Mouse (Mus musculus): ENCODE data around the gene Btg1-ps2. TPM values are rescaled to one million over a fixed set of nuclear protein-coding genes. Genes with fewer than 3 reads are reported as not detected.
"Not testable (repeated sequence)": the region's sequence is repeated elsewhere in the genome, so short reads cannot be mapped to it uniquely, and the experiment has no call there.

Gene Btg1-ps2
- polyA plus RNA-seq (2016; fragmentation: Nextera tagmentation; extraction: Ambion mirVana) = not detected in 2 replicates

GRCm38 (mm10) chrX:38043014-38043413 is at the start of gene Btg1-ps2:
TSS of gene Btg1-ps2 (minus strand) at chrX:38043114.
- not testable (repeated sequence) for H3K9me3 ChIP-seq (replicated peaks); H3K36me3 ChIP-seq; H3K27ac ChIP-seq; H3K4me2 ChIP-seq (replicated peaks); H3K27me3 ChIP-seq; H3K4me1 ChIP-seq; H3K4me3 ChIP-seq; H3K9ac ChIP-seq; ATAC-seq (ENCODE audit: low FRiP score)

DNA sequence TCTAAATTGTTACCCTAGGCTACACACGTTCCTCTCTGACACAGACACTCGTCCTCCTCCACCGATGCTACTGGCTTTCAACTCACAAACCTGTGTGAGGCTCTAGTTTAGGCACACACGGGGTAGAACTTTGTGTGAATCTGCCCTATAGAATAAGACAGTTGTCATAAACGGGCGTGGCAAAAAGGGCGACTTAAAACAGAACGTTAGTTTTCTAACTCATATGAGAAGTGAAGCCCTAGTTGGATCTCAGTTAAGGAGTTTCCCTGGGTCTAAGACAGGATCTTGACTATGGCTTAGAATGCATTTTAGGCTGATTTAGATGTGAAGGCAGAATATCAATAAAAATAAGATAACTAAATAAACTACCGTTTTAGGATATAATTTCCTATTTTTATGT is 42.1 kb upstream of the Btg1-ps2 start, which contains the start of gene Rhox11:
TSS of gene Rhox11 (minus strand) at position 101 of the 400 bp plus-strand sequence.
- Histone ChIP-seq H3K36me3 (no peaks in the 10 kb centered on the region), H3K4me3 (no peak within 1 kb of the TSS), H3K4me2 (replicated peaks) (no peak within 1 kb of the TSS), H3K27ac (no peak within 1 kb of the TSS), H3K27me3 (no peaks in the 10 kb centered on the region), H3K9ac (no peak within 1 kb of the TSS), H3K4me1 (no peaks in the 10 kb centered on the region), H3K9me3 (replicated peaks) (no peaks in the 10 kb centered on the region)
- ATAC-seq (ENCODE audit: low FRiP score) = no peak
- 86% methylated on average over 9 of the region's 9 CpGs for whole genome bisulfite sequencing

- no peaks in the 10 kb centered on the region for H3K27me3 ChIP-seq
Measured at GRCm38 (mm10) chrX:38084226-38084625, 41.3 kb upstream of the Btg1-ps2 start.

DNA sequence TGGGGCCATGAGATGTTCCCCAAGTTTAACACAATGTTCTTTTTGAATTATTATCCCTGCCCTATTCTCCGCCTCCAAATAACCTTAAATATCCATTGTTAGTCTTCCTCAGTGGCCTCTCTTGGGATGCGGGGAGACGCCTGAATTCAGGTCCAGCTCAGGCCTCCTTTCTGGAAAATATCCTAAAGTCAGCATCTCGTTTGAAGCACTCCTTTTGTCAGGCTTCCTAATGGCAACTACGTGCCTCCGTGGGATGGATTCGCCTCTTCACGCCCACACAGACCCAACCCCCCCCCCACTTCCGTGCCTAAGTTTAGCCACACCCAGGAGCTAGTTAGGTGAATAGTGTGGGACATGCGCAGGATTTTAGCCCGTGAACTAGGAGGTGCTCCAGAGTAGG is 23.3 kb upstream of the Btg1-ps2 start, which contains the start of gene Rhox10:
TSS of gene Rhox10 (plus strand) at position 301 of the 400 bp plus-strand sequence.
- Histone ChIP-seq H3K9me3 (replicated peaks) (no peaks in the 10 kb centered on the region), H3K27me3 (no peaks in the 10 kb centered on the region), H3K27ac (no peak within 1 kb of the TSS), H3K4me3 (no peak within 1 kb of the TSS), H3K4me1 (no peaks in the 10 kb centered on the region), H3K36me3 (no peaks in the 10 kb centered on the region), H3K9ac (no peak within 1 kb of the TSS), H3K4me2 (replicated peaks) (no peak within 1 kb of the TSS)
- no peak for ATAC-seq (ENCODE audit: low FRiP score)
- 88% methylated on average over 11 of the region's 11 CpGs for WGBS

More at GRCm38 (mm10) chrX:38084226-38084625, 41.3 kb upstream of the Btg1-ps2 start:
- no peak overlapping the region for H3K9ac ChIP-seq
- 21% methylated on average over 12 of the region's 12 CpGs for WGBS
- H3K9me3 ChIP-seq (replicated peaks) = no peaks in the 10 kb centered on the region
- no peak for ATAC-seq (ENCODE audit: low FRiP score)
- H3K36me3 ChIP-seq = no peaks in the 10 kb centered on the region
- H3K27ac ChIP-seq = no peak overlapping the region
- H3K4me1 ChIP-seq = no peaks in the 10 kb centered on the region
- no peak overlapping the region for H3K4me3 ChIP-seq
- H3K4me2 ChIP-seq (replicated peaks) = no peak overlapping the region

GRCm38 (mm10) chrX:38061544-38061943 is 18.6 kb upstream of the Btg1-ps2 start:
- no peak overlapping the region for H3K4me2 ChIP-seq (replicated peaks)
- ATAC-seq (ENCODE audit: low FRiP score) = no peak
- H3K4me1 ChIP-seq = no peaks in the 10 kb centered on the region
- H3K36me3 ChIP-seq = no peaks in the 10 kb centered on the region
- WGBS = 5% methylated on average over 1 of the region's 1 CpGs
- H3K9ac ChIP-seq = no peak overlapping the region
- H3K27me3 ChIP-seq = no peaks in the 10 kb centered on the region
- H3K4me3 ChIP-seq = no peak overlapping the region
- H3K27ac ChIP-seq = no peak overlapping the region
- H3K9me3 ChIP-seq (replicated peaks) = no peaks in the 10 kb centered on the region

DNA sequence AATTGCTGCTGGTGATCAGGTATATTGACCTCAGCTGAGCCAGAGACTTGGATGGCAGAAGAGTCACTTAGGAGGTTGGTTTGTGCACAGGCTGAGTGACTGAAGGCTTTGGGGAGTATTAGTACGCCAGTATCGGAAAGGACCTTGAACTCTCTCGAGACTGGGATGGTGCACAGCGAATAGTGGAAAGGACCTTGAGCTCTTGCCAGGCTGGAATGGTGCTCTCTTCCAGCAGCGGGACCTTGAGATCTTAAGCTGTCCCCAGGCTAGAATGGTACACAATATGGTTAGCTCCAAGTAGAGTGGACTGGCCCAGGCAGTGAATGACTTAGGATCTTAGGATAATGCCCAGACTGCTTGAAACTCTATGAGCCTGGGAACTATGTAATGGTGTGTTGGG is 3.2 kb downstream of the Btg1-ps2 start:
- no peak for ATAC-seq (ENCODE audit: low FRiP score)
- no peak overlapping the region for H3K4me2 ChIP-seq (replicated peaks)
- H3K27ac ChIP-seq = no peak overlapping the region
- no peaks in the 10 kb centered on the region for H3K4me1 ChIP-seq
- H3K9ac ChIP-seq = no peak overlapping the region
- no peaks in the 10 kb centered on the region for H3K27me3 ChIP-seq
- 95% methylated on average over 5 of the region's 5 CpGs for whole genome bisulfite sequencing
- no peaks in the 10 kb centered on the region for H3K9me3 ChIP-seq (replicated peaks)
- H3K36me3 ChIP-seq = no peaks in the 10 kb centered on the region
- no peak overlapping the region for H3K4me3 ChIP-seq

GRCm38 (mm10) chrX:38033841-38034240 is 9.1 kb downstream of the Btg1-ps2 start:
- no peak overlapping the region for H3K9ac ChIP-seq
- H3K4me2 ChIP-seq (replicated peaks) = no peak overlapping the region
- no peak for ATAC-seq (ENCODE audit: low FRiP score)
- no peaks in the 10 kb centered on the region for H3K36me3 ChIP-seq
- no peaks in the 10 kb centered on the region for H3K9me3 ChIP-seq (replicated peaks)
- no peak overlapping the region for H3K4me3 ChIP-seq
- H3K27me3 ChIP-seq = no peaks in the 10 kb centered on the region
- 75% methylated on average over 2 of the region's 2 CpGs for WGBS
- H3K27ac ChIP-seq = no peak overlapping the region
- no peaks in the 10 kb centered on the region for H3K4me1 ChIP-seq

DNA sequence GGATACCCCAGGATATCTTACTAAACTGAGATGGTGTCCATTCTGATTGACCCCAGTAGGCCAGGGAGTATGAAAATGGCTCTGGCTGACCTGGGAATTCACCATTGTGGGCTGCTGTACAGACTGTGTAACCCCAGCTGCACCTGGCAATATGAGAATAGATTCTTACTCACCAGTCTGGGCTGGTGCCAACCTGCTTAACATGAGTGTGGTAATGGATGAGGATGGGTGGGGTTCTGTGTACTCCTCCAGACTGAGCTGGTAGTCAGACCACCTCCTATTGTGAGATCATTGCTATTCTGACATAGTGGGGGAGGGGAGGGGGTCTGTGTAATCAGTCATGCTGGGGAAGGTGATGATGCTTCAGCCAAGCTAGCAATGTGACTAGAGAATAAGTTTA is 24.3 kb downstream of the Btg1-ps2 start, which contains the start of gene Btg1-ps1:
TSS of gene Btg1-ps1 (minus strand) at position 219 of the 400 bp plus-strand sequence.
- H3K9ac ChIP-seq; H3K9me3 ChIP-seq (replicated peaks); H3K4me1 ChIP-seq; H3K27me3 ChIP-seq; ATAC-seq (ENCODE audit: low FRiP score); H3K4me2 ChIP-seq (replicated peaks); H3K36me3 ChIP-seq; H3K27ac ChIP-seq; H3K4me3 ChIP-seq: not testable (repeated sequence)

DNA sequence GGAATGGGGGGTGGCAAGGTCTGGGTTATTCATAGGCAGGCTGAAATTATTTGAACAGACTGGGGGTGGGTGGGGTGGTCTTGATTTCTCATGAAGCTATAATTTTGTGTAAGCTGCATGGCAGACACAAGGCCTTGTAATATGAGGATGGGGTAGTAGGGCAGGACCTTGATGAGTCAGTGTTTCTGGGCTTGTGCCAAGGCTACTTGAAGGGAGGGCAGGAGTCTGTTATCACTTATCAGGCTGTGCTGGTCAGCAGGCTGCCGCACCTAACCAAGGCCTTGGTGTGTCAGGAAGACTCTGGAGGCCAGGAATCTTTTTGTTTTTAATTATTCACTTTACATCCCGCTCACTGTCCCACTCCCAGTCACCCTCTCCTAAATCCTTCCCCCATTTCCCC is 34.2 kb downstream of the Btg1-ps2 start:
- Histone ChIP-seq H3K27me3 (no peaks in the 10 kb centered on the region), H3K4me2 (replicated peaks) (no peak overlapping the region), H3K4me1 (no peaks in the 10 kb centered on the region), H3K27ac (no peak overlapping the region), H3K9me3 (replicated peaks) (no peaks in the 10 kb centered on the region), H3K4me3 (no peak overlapping the region), H3K9ac (no peak overlapping the region), H3K36me3 (no peaks in the 10 kb centered on the region)
- ATAC-seq (ENCODE audit: low FRiP score) = no peak
- WGBS = 91% methylated on average over 2 of the region's 2 CpGs

Other genes with a start within 250 kb of the Btg1-ps2 start
- 0.49 TPM in 1 of 2 replicates, not detected in the other for gene Rhox5, start 238.3 kb downstream of the Btg1-ps2 start, polyA plus RNA-seq (2016; fragmentation: Nextera tagmentation; extraction: Ambion mirVana)
- not detected in 2 replicates for gene Rhox6, start 216.2 kb downstream of the Btg1-ps2 start, polyA plus RNA-seq (2016; fragmentation: Nextera tagmentation; extraction: Ambion mirVana)
- not detected in 2 replicates for gene Rhox7a, start 211.4 kb downstream of the Btg1-ps2 start, polyA plus RNA-seq (2016; fragmentation: Nextera tagmentation; extraction: Ambion mirVana)
- not detected in 2 replicates for gene Rhox8, start 164.2 kb downstream of the Btg1-ps2 start, polyA plus RNA-seq (2016; fragmentation: Nextera tagmentation; extraction: Ambion mirVana)
- not detected in 2 replicates for gene Rhox7b, start 145.9 kb downstream of the Btg1-ps2 start, polyA plus RNA-seq (2016; fragmentation: Nextera tagmentation; extraction: Ambion mirVana)
- not detected in 2 replicates for gene Rhox9, start 141.3 kb downstream of the Btg1-ps2 start, polyA plus RNA-seq (2016; fragmentation: Nextera tagmentation; extraction: Ambion mirVana)
- not detected in 2 replicates for gene Btg1-ps1, start 24.3 kb downstream of the Btg1-ps2 start, polyA plus RNA-seq (2016; fragmentation: Nextera tagmentation; extraction: Ambion mirVana)
- gene Rhox10, start 23.4 kb upstream of the Btg1-ps2 start, polyA plus RNA-seq (2016; fragmentation: Nextera tagmentation; extraction: Ambion mirVana) = not detected in 2 replicates
- gene Rhox11, start 42.0 kb upstream of the Btg1-ps2 start, polyA plus RNA-seq (2016; fragmentation: Nextera tagmentation; extraction: Ambion mirVana) = not detected in 2 replicates
- not detected in 2 replicates for gene Rhox12, start 67.8 kb upstream of the Btg1-ps2 start, polyA plus RNA-seq (2016; fragmentation: Nextera tagmentation; extraction: Ambion mirVana)
- not detected in 2 replicates for gene Rhox13, start 78.1 kb upstream of the Btg1-ps2 start, polyA plus RNA-seq (2016; fragmentation: Nextera tagmentation; extraction: Ambion mirVana)
- gene Zbtb33, start 146.7 kb upstream of the Btg1-ps2 start, polyA plus RNA-seq (2016; fragmentation: Nextera tagmentation; extraction: Ambion mirVana) = 6.3 and 6.9 TPM in 2 replicates
- gene Tmem255a, start 209.3 kb upstream of the Btg1-ps2 start, polyA plus RNA-seq (2016; fragmentation: Nextera tagmentation; extraction: Ambion mirVana) = 22.2 and 27.4 TPM in 2 replicates